Comparison of ENCODE assay signal across 23 mouse cellular contexts in genomic region chr12:13054611-13055010, GRCm38 (mm10).
DNase-seq lines count a peak whose midpoint lies in the region; ATAC-seq lines count a peak whose summit lies in the region.
"Had no signal": no experiment of that assay in that cellular context is flagged by ENCODE, and none has a peak within 500 bp of the region (broad histone marks: within the 10 kb centered on the region; RNA-seq: fewer than 3 reads in every experiment).

No protein-coding gene starts in this region.

- no peak for DNase-seq in kidney, postnatal 4 days
- peak; percentile 9 for DNase-seq in right cerebral cortex, adult 18-20 months
- DNase-seq in right cerebral cortex, postnatal 4 days = no peak
- DNase-seq in limb, embryonic 10.5 days (ENCODE audit: low spot score) = no peak
- DNase-seq in cerebellum, postnatal 10 days = no peak
- DNase-seq: adrenal gland, adult 8-10 months; adrenal gland, postnatal 36 days; B cell, adult 2 months; cerebellum, adult 11 months; cerebellum, adult 9-10 months; cerebellum, postnatal 36 days; gastrocnemius, postnatal 10 days; heart, adult 18-20 months; heart, postnatal 10 days had no signal

- peaks cover 3% of the 10 kb centered on the region; the same call in 1 of the 2 replicates for H3K4me1 ChIP-seq in forebrain, embryonic 16.5 days (replicated peaks; ENCODE audit: control insufficient read depth, insufficient read depth, low read length)
- peaks cover 3% of the 10 kb centered on the region; the same call in 1 of the 2 replicates for H3K4me1 ChIP-seq in forebrain, embryonic 15.5 days
- peaks cover 32% of the 10 kb centered on the region for H3K4me1 ChIP-seq in kidney, embryonic 14.5 days (ENCODE audit: control insufficient read depth, insufficient read depth, low read length)
- H3K4me1 ChIP-seq in limb, embryonic 10.5 days = peaks cover 61% of the 10 kb centered on the region

- peak; percentile 27 for ATAC-seq in forebrain, embryonic 16.5 days
- no peak for ATAC-seq in forebrain, embryonic 15.5 days (replicated peaks)
- ATAC-seq in kidney, embryonic 14.5 days (ENCODE audit: low FRiP score, low TSS enrichment) = no peak
- ATAC-seq: CD4-positive, CD25-positive, alpha-beta regulatory T cell, adult 4 months; forebrain, embryonic 13.5 days had no signal

- WGBS in forebrain, embryonic 16.5 days = 64% methylated on average over 3 of the region's 3 CpGs
- WGBS in forebrain, embryonic 15.5 days = 81% methylated on average over 3 of the region's 3 CpGs
- 59% methylated on average over 3 of the region's 3 CpGs for WGBS in kidney, embryonic 14.5 days
- WGBS in limb, embryonic 10.5 days = 54% methylated on average over 3 of the region's 3 CpGs

- H3K9ac ChIP-seq in forebrain, embryonic 16.5 days (replicated peaks; ENCODE audit: low read depth, low read length) = no peak overlapping the region
- H3K9ac ChIP-seq in forebrain, embryonic 15.5 days (replicated peaks) = no peak overlapping the region
- no peak overlapping the region for H3K9ac ChIP-seq in kidney, embryonic 14.5 days (ENCODE audit: low read depth, low read length)
- H3K9ac ChIP-seq: forebrain, embryonic 13.5 days; hindbrain, embryonic 14.5 days had no signal

- H3K36me3 ChIP-seq in forebrain, embryonic 16.5 days (ENCODE audit: control insufficient read depth, insufficient read depth) = no peaks in the 10 kb centered on the region
- no peaks in the 10 kb centered on the region for H3K36me3 ChIP-seq in forebrain, embryonic 15.5 days
- no peaks in the 10 kb centered on the region for H3K36me3 ChIP-seq in kidney, embryonic 14.5 days (ENCODE audit: control insufficient read depth, insufficient read depth, low read length)
- H3K36me3 ChIP-seq in limb, embryonic 10.5 days = no peaks in the 10 kb centered on the region
- H3K36me3 ChIP-seq: embryonic facial prominence, embryonic 10.5 days; G1E; heart, embryonic 10.5 days had no signal

- no peak overlapping the region for H3K4me2 ChIP-seq in forebrain, embryonic 16.5 days (ENCODE audit: low read length)
- H3K4me2 ChIP-seq in forebrain, embryonic 15.5 days (replicated peaks) = no peak overlapping the region
- no peak overlapping the region for H3K4me2 ChIP-seq in kidney, embryonic 14.5 days (replicated peaks; ENCODE audit: low read depth, low read length)
- H3K4me2 ChIP-seq: forebrain, embryonic 13.5 days; hindbrain, embryonic 14.5 days had no signal

- H3K27me3 ChIP-seq in forebrain, embryonic 16.5 days (replicated peaks; ENCODE audit: control insufficient read depth, insufficient read depth, low read length) = no peaks in the 10 kb centered on the region
- H3K27me3 ChIP-seq in forebrain, embryonic 15.5 days = no peaks in the 10 kb centered on the region
- H3K27me3 ChIP-seq in kidney, embryonic 14.5 days (ENCODE audit: control insufficient read depth, insufficient read depth, low read length) = no peaks in the 10 kb centered on the region
- H3K27me3 ChIP-seq in limb, embryonic 10.5 days (ENCODE audit: low read depth, poor library complexity, severe bottlenecking) = no peaks in the 10 kb centered on the region
- H3K27me3 ChIP-seq: forebrain, embryonic 13.5 days had no signal

- no peak overlapping the region for H3K27ac ChIP-seq in forebrain, embryonic 16.5 days (ENCODE audit: low read length)
- H3K27ac ChIP-seq in forebrain, embryonic 15.5 days (replicated peaks) = no peak overlapping the region; the same call in 1 of the 2 replicates
- H3K27ac ChIP-seq in kidney, embryonic 14.5 days (ENCODE audit: low read depth, low read length) = peak overlapping the region; percentile 37; the same call in 1 of the 2 replicates
- H3K27ac ChIP-seq in limb, embryonic 10.5 days = peak overlapping the region; percentile 75
- H3K27ac ChIP-seq: forebrain, embryonic 13.5 days; heart, embryonic 10.5 days; hindbrain, embryonic 14.5 days had no signal

- H3K4me3 ChIP-seq in forebrain, embryonic 16.5 days (replicated peaks; ENCODE audit: low read length) = no peak overlapping the region
- no peak overlapping the region for H3K4me3 ChIP-seq in forebrain, embryonic 15.5 days
- H3K4me3 ChIP-seq in kidney, embryonic 14.5 days (ENCODE audit: low read length) = no peak overlapping the region
- H3K4me3 ChIP-seq in limb, embryonic 10.5 days = no peak overlapping the region
- H3K4me3 ChIP-seq: embryonic facial prominence, embryonic 10.5 days; forebrain, embryonic 13.5 days; heart, embryonic 10.5 days had no signal

- no peaks in the 10 kb centered on the region for H3K9me3 ChIP-seq in forebrain, embryonic 16.5 days (ENCODE audit: control insufficient read depth, low read length)
- H3K9me3 ChIP-seq in forebrain, embryonic 15.5 days = no peaks in the 10 kb centered on the region
- no peaks in the 10 kb centered on the region for H3K9me3 ChIP-seq in kidney, embryonic 14.5 days (ENCODE audit: control insufficient read depth, low read length)
- no peaks in the 10 kb centered on the region for H3K9me3 ChIP-seq in limb, embryonic 10.5 days (replicated peaks)
- H3K9me3 ChIP-seq: embryonic facial prominence, embryonic 10.5 days; forebrain, embryonic 13.5 days; G1E; heart, embryonic 10.5 days had no signal

Comparison
In these comparisons a context has a peak if more than half of its experiments do, and no peak if none do; other contexts are left out.
1. H3K27ac ChIP-seq: peak in kidney, embryonic 14.5 days (single experiment) and limb, embryonic 10.5 days (single experiment); none in forebrain, embryonic 16.5 days (single experiment) and forebrain, embryonic 15.5 days (single experiment).